Mouse (Mus musculus): ENCODE measurements at regions not wholly inside any gene's neighbourhood (a gene's known extent, or its start where the extent isn't known, plus 50 kb on each side); places are given as distances from the start of the nearest gene placed in this dataset.

DNA sequence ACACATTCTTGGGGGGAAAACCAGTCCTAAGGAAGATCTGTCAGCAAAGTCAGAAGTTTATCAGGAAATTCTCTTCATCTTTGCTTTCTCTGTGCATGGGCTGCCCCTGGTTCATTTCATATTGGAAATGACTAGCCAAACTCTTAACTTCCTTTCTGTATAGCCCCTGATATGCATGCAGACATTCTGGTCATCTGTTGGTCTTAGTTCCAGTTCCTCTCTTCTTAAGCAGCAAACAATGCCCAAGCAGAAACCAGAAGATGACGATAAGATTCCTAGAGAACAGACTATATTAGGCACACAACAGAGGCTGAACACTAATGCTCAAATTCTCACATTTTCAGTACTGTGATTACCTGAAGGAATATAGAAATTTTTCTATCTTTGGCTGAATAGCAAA, 176.0 kb downstream of the Arl4a start:
- in situ Hi-C loops (cut with MboI; ENCODE audit: low pct_unique_long_range_greater_than_20kb in 1 of 2, low sequenced_read_pairs in 2 of 2, unreplicated experiment in 1 of 2), result no loop called here

DNA sequence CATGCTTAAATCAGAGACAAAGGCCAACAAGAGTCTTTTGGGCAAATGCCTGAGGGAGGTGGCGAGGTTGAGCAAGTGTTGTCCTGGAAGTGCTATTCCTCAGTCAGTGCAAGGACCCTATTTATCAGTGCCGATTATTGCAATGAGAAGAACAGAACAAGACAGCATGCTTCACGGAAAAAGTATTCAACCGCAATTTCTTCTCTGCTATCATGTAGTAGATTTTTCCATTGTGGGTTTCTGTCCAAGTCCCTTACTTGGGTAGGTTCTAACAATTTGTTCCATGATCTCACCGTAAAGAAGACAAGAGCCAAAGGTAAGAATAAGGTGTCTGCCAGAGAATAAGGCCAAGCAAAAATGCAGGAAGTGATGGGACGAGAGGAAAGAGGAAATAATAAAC, 186.2 kb downstream of the Arl4a start:
- in situ Hi-C loops (cut with MboI; ENCODE audit: low pct_unique_long_range_greater_than_20kb in 1 of 2, low sequenced_read_pairs in 2 of 2, unreplicated experiment in 1 of 2), result no loop called here

DNA sequence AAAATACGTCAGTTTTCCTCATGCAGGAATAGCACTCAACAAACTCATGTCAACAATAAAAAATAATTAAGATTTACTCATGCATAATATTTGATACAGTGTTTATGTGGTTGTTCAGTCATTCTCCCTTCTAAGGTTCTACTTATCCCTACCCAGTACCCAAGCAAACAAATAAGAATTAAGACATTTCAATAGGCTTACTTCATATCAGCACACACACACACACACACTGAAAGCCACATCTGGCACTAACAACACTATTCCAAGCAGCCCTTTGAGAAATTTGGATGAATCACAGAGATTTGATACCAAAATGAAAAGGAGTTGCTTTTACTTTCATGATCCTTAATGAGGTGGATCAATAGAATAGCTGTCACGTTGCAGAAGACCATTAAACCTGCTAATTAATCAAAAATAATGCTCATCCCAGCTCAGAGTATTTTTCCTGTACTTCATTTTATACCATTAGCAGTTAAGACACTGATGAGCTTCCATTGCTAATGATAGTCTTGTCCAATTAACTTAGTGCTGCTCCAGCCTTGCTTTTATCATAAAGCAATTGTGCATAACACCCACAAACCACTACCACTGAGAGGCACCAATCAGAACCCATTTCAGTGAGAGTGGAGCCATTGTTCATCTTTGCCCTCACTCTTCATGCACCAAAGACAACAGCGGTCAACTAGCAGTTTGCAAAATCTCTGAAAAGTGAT, 188.3 kb downstream of the Arl4a start:
- in situ Hi-C loops (cut with MboI; ENCODE audit: low pct_unique_long_range_greater_than_20kb in 1 of 2, low sequenced_read_pairs in 2 of 2, unreplicated experiment in 1 of 2), result no loop called here

DNA sequence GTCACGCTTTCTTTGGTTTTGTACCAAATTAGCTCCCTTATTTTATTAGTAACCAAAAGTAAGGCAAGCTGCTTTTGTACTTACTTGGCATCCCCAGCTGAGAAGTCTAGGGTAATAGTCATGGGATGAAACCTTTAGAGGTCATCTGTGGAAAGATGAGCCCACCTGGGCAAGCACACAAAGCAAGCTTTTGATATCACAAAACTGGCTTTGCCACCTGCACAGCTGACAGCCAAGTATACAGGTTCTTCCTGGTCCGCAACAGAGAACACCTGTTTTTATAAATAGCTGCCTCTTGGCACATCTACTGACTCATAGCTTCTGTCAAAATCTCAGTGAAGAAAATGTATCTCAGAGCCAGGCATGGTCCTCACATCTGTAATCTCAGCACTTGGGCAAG, 197.2 kb downstream of the Arl4a start:
- in situ Hi-C loops (cut with MboI; ENCODE audit: low pct_unique_long_range_greater_than_20kb in 1 of 2, low sequenced_read_pairs in 2 of 2, unreplicated experiment in 1 of 2), result no loop called here

DNA sequence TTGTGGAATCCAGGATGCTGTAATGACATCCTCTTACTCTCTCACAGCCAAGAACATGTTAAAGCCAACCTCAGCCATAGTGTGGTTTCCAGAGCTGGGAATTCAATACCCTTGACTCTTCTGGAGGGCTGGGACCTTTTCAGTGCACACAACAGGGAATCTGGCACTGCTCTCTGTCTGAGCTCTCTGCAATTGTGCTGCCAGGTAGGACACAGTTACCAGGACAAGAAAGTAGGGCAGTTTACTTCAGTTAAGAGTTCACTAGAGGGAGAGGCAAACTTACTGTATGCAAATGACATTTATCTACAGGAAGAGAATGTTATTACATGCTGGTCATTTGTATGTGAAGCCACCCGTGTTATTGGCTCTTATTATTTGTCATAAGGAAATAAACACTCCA, 197.6 kb downstream of the Arl4a start:
- in situ Hi-C loops (cut with MboI; ENCODE audit: low pct_unique_long_range_greater_than_20kb in 1 of 2, low sequenced_read_pairs in 2 of 2, unreplicated experiment in 1 of 2), result no loop called here

DNA sequence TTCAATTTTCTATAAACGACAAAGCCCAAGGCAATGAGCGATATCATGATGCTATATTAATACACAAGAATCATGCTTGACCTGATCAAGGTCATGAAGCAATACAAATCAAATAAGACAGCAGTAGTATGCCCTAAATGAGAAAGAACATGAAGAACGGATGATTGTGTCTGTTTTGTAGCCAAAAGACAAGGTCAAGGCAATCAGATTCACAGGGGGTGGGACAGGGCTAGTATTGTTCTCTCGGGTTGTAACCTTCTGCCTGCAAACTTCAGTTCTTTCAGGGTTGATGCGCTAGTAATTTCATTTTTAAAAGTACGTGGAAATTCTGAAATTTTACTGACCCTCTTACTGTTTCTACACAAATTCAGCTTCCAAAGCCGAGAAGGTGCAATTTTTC, 206.7 kb downstream of the Arl4a start:
- in situ Hi-C loops (cut with MboI; ENCODE audit: low pct_unique_long_range_greater_than_20kb in 1 of 2, low sequenced_read_pairs in 2 of 2, unreplicated experiment in 1 of 2), result no loop called here

DNA sequence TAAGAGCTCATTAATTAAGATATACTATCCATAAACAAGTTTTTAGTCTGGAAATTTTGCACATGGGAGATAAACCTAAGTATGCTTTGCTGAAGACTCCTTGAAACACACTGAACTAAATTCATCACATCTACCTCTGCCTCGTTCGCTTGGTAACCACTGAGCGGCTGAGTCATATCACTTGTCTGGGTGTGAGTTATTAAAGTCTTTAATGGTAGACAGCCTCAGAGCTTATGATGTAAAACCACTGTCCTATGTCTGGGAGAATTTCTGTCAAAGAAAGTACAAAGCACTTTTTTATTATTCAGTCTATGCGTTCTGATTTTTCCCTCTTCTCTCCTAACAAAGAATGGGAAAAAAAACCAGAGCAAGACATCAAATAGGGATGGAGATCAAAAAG, 207.3 kb downstream of the Arl4a start:
- in situ Hi-C loops (cut with MboI; ENCODE audit: low pct_unique_long_range_greater_than_20kb in 1 of 2, low sequenced_read_pairs in 2 of 2, unreplicated experiment in 1 of 2), result no loop called here

DNA sequence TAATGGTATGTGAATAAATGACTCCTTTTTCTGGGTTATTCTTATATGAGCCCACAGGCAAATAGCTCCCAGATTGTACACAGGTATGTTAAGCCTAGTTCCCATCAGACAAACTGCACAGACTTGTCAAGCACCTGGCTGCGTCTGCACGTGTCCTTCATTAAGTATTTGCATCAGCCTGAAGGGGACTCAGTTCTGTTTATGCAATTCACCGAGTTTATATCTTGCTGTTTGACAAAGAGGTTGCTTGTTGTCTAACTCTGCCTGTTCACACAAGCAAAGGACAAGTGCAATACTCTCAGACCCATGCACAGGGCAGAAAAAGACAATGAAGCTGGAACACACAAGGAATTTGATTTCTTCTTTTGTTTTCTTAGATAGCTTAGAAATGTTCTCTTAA, 215.2 kb downstream of the Arl4a start:
- in situ Hi-C loops (cut with MboI; ENCODE audit: low pct_unique_long_range_greater_than_20kb in 1 of 2, low sequenced_read_pairs in 2 of 2, unreplicated experiment in 1 of 2), result no loop called here

DNA sequence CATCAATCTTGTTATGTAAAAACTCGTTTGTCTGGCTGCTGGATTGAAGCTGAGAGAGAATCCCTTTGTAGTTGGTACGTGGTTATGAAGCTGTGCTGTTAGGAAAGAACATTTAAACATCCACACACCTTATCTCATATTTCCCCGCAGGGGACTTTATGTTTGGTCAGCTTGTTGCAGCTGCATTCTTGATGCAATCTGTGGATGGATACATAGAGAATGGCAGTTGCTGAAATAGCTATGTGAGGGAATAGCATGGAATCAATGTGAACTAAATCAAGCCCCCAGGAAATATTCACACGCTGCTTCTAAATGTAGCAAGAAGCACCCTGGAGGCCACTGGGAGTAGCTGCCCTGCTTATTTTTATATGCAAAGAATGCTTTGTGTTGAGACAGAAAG, 236.3 kb downstream of the Arl4a start:
- in situ Hi-C loops (cut with MboI; ENCODE audit: low pct_unique_long_range_greater_than_20kb in 1 of 2, low sequenced_read_pairs in 2 of 2, unreplicated experiment in 1 of 2), result no loop called here

DNA sequence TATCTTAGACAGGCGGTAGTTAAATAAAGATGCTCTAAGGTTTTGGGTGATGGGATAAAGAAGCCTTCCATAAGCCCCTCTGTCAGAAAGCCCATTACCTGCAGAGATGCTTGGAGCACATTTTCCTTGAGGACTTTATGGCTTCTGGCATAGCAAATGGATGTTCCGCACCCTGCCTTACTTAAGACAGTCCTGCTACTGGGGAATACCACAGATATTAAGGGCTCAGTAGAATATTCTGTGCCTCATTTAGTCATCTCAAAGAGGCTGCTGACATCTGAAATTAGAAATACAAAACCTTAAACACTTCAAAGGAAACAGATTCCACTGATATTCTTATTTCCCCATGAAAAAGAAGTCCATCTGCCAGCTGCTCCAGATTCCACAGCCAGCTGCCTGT, 240.0 kb downstream of the Arl4a start:
- in situ Hi-C loops (cut with MboI; ENCODE audit: low pct_unique_long_range_greater_than_20kb in 1 of 2, low sequenced_read_pairs in 2 of 2, unreplicated experiment in 1 of 2), result no loop called here

DNA sequence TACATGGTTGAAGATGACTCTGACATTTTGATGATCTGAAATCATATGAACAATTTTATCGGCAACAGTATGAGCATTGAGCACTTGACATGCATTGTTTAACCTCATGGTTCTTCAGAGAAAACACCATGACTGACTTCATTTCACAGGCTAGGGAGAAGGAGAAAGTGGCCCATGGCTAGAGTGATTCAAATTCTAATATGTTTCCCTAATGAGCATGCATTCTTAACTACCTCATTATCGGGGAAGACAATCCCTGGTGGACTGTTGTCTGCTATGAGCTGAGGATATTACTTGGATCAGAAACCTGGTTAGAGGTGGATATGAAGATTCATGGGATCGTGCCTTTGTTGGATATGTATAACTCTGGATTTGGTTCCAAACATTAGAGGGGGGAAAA, 240.9 kb downstream of the Arl4a start:
- in situ Hi-C loops (cut with MboI; ENCODE audit: low pct_unique_long_range_greater_than_20kb in 1 of 2, low sequenced_read_pairs in 2 of 2, unreplicated experiment in 1 of 2), result no loop called here

DNA sequence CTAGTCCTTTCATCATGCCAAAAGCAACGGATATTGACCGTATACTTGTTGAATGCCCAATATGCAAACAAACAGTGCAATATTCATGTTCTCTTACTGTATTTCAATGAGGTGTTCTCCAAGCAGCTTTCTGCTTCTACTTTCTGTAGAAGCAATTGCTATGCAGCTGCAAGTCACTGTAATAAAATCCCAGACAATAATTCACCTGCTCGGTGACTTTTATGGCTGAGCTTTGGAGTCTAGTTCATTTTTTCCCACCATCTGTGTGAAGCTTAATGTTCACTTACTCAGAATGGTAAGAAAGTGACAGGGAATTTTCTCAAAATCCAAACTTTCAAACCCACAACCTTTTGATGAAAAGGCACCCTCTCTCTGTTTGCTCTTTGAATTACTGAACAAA, 252.8 kb downstream of the Arl4a start:
- in situ Hi-C loops (cut with MboI; ENCODE audit: low pct_unique_long_range_greater_than_20kb in 1 of 2, low sequenced_read_pairs in 2 of 2, unreplicated experiment in 1 of 2), result no loop called here

DNA sequence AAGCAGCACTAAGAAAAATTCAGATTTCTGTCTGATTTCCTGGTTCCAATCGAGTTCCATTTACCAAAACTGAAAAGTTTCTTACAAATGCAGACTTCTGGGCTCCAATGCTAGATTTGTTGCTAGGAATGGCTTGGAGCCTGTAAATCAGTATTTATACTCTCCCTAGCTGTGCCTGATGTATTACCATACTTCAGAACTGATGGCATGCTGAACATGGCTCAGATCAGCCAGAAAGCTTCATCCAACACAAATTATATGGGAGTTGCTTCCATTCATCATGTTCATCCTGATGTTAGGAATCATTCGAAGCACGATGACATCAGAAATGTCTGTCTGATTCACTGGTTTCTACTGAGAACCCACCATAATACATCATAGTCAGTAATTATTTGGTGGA, 253.3 kb downstream of the Arl4a start:
- in situ Hi-C loops (cut with MboI; ENCODE audit: low pct_unique_long_range_greater_than_20kb in 1 of 2, low sequenced_read_pairs in 2 of 2, unreplicated experiment in 1 of 2), result no loop called here

DNA sequence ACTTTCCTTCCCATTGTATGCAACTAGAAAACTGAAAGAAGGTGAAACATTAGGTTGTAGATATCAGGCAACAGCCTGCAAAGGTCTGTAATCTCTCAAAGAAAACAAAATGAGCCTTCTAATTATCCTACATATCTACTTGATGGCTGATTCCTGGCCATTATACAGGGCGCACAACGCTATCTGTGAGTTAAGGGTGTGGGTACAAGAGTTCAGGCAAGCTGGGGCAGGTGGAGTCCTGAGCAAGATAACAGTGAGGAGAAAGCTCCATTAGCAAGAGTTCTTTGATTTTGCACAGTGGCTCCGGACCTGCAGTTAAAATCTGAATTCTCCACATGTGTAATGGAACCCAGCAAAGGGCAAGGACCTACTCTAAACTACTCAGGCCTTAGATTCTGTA, 261.7 kb downstream of the Arl4a start:
- in situ Hi-C loops (cut with MboI; ENCODE audit: low pct_unique_long_range_greater_than_20kb in 1 of 2, low sequenced_read_pairs in 2 of 2, unreplicated experiment in 1 of 2), result no loop called here

DNA sequence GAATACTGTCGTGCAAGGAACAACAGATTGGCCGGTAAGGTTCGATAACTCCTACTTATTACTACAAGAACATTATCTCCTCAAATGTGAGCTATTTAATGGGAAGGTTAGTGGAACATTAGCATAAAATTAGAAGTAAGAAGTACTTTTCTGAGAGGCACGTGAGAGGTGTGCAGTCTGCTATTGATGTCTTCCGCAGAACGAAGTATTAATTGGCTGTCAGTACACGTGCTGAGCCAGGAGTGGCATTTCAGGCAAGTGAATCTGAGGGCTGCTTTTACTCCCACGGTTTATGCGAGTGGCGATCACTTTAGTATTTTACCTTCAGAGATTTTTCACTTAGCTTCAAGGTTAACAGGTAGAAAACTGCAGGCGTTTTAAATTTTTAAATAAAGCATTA, 270.8 kb downstream of the Arl4a start:
- in situ Hi-C loops (cut with MboI; ENCODE audit: low pct_unique_long_range_greater_than_20kb in 1 of 2, low sequenced_read_pairs in 2 of 2, unreplicated experiment in 1 of 2), result no loop called here

DNA sequence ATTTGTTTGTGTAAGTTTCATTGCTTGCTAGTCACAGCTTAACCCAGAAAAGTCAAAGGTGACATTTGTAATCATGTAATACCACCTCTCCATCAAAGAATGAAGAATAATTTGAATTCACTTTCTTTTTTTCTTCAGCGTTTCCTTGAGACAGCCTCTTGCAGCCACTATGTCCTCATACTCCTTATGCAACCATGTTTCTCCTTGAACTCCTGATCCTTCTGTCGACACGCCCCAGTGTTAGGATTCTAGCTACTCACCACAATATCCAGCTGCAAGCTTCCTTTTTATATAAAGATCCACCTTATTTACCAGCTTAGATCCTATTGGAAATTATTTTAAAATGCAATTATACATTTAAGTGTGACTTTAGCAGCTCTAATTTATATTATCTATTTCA, 274.3 kb downstream of the Arl4a start:
- in situ Hi-C loops (cut with MboI; ENCODE audit: low pct_unique_long_range_greater_than_20kb in 1 of 2, low sequenced_read_pairs in 2 of 2, unreplicated experiment in 1 of 2), result no loop called here

DNA sequence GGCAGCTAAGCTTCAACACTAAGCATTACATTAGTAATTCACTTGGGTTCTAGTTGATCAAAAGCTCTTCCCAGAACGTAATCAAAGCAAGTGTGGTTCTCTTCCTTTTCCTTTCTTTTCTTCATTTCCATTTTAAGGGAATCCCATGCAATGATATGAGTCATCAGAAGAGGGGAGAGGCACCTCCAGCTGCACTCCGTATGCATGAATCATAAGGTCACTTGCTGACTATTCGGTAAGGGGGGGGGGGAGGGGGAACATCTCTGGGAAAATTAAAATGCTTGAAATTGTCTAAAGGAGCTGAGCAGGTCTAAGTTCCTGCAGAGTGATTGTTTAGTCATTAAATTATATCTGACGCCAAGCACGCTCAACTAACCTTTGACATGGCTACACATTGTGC, 275.9 kb downstream of the Arl4a start:
- in situ Hi-C loops (cut with MboI; ENCODE audit: low pct_unique_long_range_greater_than_20kb in 1 of 2, low sequenced_read_pairs in 2 of 2, unreplicated experiment in 1 of 2), result no loop called here

DNA sequence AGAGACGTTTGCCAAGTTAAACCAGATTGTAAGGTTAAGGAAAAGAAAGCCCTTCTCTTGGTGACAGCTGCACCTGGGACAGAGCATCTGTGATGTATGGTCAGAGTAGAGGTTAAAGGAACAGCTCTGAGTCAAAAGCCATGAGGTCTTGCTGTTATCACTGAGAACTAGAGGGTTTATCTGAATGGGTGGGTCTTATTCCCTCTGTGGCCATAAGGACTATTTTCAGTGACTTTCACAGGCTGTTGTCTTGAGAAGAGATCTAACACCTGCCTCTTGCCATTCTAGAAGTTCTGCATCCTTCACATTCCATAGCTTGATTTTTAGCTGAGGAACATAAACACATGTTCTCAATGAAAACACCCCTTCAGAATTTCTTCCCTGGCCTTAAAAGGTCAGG, 276.5 kb downstream of the Arl4a start:
- in situ Hi-C loops (cut with MboI; ENCODE audit: low pct_unique_long_range_greater_than_20kb in 1 of 2, low sequenced_read_pairs in 2 of 2, unreplicated experiment in 1 of 2), result no loop called here

DNA sequence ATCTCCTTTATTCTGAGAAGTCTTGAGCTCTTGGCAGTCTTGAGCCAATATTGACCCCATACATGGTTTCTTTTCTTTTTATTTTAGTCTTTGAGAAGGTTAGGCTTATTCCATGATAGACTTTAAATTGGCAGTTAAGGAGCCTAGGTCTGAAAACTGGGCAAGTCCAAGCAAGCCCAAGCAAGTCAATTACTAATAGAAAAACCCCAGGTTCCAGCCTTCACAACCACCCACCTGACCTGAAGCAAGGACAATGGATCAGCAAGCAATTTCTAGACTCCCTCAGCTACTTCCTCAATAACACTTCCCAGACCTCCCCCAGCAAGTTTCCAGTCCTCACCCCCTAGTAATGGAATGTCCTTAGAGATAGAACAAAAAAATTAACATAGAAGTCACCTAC, 279.9 kb downstream of the Arl4a start:
- in situ Hi-C loops (cut with MboI; ENCODE audit: low pct_unique_long_range_greater_than_20kb in 1 of 2, low sequenced_read_pairs in 2 of 2, unreplicated experiment in 1 of 2), result no loop called here

DNA sequence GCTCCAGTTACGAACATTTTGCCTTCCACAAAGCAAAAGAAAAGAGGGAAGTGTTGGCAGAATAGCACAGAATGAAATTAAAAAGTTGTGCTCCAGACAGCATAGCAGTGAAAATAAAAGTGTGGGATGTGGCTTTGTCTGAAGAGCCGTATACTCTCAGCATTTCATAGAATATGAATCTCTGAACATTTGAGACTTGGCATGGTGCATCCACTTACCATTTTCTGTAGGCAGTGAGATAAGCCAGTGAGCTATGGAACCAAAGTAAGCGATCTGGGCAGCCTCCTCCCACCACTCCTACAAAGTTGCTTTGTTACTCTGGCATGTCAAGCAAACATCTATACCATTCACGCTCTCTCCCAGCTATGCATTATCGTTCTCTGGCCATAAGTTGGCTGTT, 286.0 kb downstream of the Arl4a start:
- in situ Hi-C loops (cut with MboI; ENCODE audit: low pct_unique_long_range_greater_than_20kb in 1 of 2, low sequenced_read_pairs in 2 of 2, unreplicated experiment in 1 of 2), result no loop called here
